Mouse (Mus musculus): Measurements from ENCODE around the gene Dgki. TPM values are rescaled to one million over a fixed set of nuclear protein-coding genes. Genes with fewer than 3 reads are reported as not detected.

The Dgki gene
- polyA plus RNA-seq, 1 experiment from 2014 or later: 0.60 TPM

DNA sequence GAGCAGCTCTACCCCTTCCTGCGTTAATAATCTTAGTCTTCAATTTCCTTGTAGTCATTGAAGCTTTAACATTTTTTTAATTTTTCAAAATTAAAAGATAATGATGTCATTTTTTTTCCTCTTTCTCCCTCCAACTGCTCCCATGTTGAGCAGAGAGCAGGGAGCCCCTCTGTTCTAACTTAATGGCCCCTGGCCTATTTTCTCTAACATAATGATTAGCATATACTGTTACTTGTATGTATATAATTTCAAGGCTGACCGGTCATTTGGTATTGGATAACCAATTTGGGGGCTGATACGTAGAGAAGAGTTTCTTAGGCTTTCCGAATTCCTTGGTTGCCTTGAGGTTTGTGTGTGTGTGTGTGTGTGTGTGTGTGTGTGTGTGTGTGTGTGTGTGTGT lies 378.0 kb downstream of the Dgki start:
- Histone ChIP-seq H3K4me3 (no peak overlapping the region), H3K27ac (no peak overlapping the region), H3K36me3 (no peaks in the 10 kb centered on the region), H3K9ac (no peak overlapping the region), H3K4me1 (no peaks in the 10 kb centered on the region), H3K27me3 (no peaks in the 10 kb centered on the region), H3K9me3 (no peaks in the 10 kb centered on the region), H3K4me2 (no peak overlapping the region)
- WGBS: 85% methylated on average over 4 of the region's 4 CpGs
- ATAC-seq (ENCODE audit: borderline replicate concordance, extremely low read depth, low FRiP score, low TSS enrichment): no peak

GRCm38 (mm10) chr6:36911586-36911985 lies 388.4 kb downstream of the Dgki start:
- H3K27ac ChIP-seq: no peak overlapping the region
- ATAC-seq (ENCODE audit: borderline replicate concordance, extremely low read depth, low FRiP score, low TSS enrichment): no peak

DNA sequence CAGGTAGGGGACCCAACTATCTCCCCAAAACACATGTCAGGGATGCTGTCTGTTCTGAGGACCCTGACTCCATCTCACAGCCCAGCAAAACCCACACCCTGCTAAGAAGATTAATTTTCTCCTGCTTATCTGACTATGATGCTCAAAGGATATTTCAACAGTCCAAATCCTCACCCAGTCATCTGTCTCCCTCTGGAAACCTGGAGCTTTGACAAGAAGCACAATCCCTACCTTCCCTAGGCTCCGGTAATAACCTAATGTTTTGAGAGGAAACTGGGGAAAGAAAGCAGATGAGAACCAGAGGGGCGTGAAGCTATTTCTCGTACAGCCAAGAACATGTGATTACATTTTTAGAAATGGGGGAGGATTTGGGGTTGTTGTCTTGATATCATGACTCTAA lies 392.8 kb downstream of the Dgki start:
- Histone ChIP-seq H3K4me2 (no peak overlapping the region), H3K9ac (no peak overlapping the region), H3K27ac (no peak overlapping the region), H3K27me3 (peaks cover 10% of the 10 kb centered on the region; the same call in 1 of the 2 replicates), H3K36me3 (no peaks in the 10 kb centered on the region), H3K4me1 (no peaks in the 10 kb centered on the region), H3K9me3 (no peaks in the 10 kb centered on the region), H3K4me3 (no peak overlapping the region)
- ATAC-seq (ENCODE audit: borderline replicate concordance, extremely low read depth, low FRiP score, low TSS enrichment): no peak
- WGBS: 77% methylated on average over 3 of the region's 3 CpGs

More at GRCm38 (mm10) chr6:36911586-36911985, 388.4 kb downstream of the Dgki start:
- Histone ChIP-seq H3K4me1 (no peaks in the 10 kb centered on the region), H3K4me2 (no peak overlapping the region), H3K36me3 (no peaks in the 10 kb centered on the region), H3K9me3 (no peaks in the 10 kb centered on the region), H3K4me3 (no peak overlapping the region), H3K27me3 (no peaks in the 10 kb centered on the region), H3K9ac (no peak overlapping the region)
- WGBS: 77% methylated on average over 6 of the region's 6 CpGs

DNA sequence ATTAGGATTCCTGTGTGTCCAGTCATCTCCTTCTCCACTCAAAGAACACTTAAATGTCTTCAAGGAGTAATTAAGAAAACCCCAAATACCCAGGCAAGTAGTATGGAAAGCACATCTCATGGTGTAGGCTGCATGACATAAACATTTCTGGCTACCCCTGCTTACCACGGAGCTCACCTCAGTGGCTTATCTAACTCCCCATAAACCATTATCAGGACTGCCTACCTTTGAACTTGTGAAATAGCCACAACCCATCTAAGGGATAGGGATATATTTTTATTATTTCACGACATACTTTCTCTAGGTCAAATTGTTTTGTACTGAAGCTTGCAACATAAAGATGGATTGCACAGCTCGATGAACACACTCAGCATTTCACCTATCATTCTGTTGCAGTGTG lies 394.0 kb downstream of the Dgki start:
- Histone ChIP-seq H3K27me3 (peaks cover 10% of the 10 kb centered on the region; the same call in 1 of the 2 replicates), H3K4me3 (no peak overlapping the region), H3K9ac (no peak overlapping the region), H3K4me2 (no peak overlapping the region), H3K4me1 (no peaks in the 10 kb centered on the region), H3K9me3 (no peaks in the 10 kb centered on the region), H3K36me3 (no peaks in the 10 kb centered on the region), H3K27ac (no peak overlapping the region)
- WGBS: 75% methylated on average over 3 of the region's 3 CpGs
- ATAC-seq (ENCODE audit: borderline replicate concordance, extremely low read depth, low FRiP score, low TSS enrichment): no peak

GRCm38 (mm10) chr6:36904911-36905310 lies 395.1 kb downstream of the Dgki start:
- 78% methylated on average over 5 of the region's 5 CpGs for WGBS
- Histone ChIP-seq H3K9ac (no peak overlapping the region), H3K4me1 (no peaks in the 10 kb centered on the region), H3K27me3 (peaks cover 10% of the 10 kb centered on the region; the same call in 1 of the 2 replicates), H3K4me3 (no peak overlapping the region), H3K36me3 (no peaks in the 10 kb centered on the region), H3K4me2 (no peak overlapping the region), H3K9me3 (no peaks in the 10 kb centered on the region), H3K27ac (no peak overlapping the region)
- ATAC-seq (ENCODE audit: borderline replicate concordance, extremely low read depth, low FRiP score, low TSS enrichment): no peak

DNA sequence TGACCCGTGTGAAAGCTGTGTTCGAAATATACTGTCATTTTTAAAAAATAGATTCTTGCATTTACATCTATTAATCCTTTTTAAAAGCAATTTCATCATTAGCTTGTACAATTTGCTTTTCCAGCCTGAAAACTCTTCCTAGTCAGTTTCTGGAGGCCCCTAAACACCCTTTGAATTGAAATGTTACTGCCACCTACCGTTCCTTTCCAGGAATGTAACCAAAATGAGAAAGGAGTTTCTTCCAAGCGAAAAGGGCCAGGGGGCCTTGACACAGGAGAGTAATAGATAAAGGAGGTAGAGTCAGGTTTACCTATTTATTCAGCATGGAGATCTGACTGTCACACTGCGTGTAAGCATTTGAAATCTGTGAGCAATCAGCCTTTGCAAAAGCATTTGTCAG lies 396.2 kb downstream of the Dgki start:
- Histone ChIP-seq H3K36me3 (no peaks in the 10 kb centered on the region), H3K27ac (no peak overlapping the region), H3K4me3 (no peak overlapping the region), H3K4me1 (no peaks in the 10 kb centered on the region), H3K9ac (no peak overlapping the region), H3K9me3 (no peaks in the 10 kb centered on the region), H3K4me2 (no peak overlapping the region), H3K27me3 (peaks cover 10% of the 10 kb centered on the region; the same call in 1 of the 2 replicates)
- 13% methylated on average over 5 of the region's 5 CpGs for WGBS
- ATAC-seq (ENCODE audit: borderline replicate concordance, extremely low read depth, low FRiP score, low TSS enrichment): no peak; the same call in 1 of the 2 replicates

GRCm38 (mm10) chr6:36903159-36903794 lies 396.7 kb downstream of the Dgki start:
- H3K4me2 ChIP-seq: no peak overlapping the region
- H3K4me3 ChIP-seq: no peak overlapping the region
- H3K27me3 ChIP-seq: peaks cover 10% of the 10 kb centered on the region; the same call in 1 of the 2 replicates
- 25% methylated on average over 8 of the region's 8 CpGs for WGBS
- no peak overlapping the region for H3K9ac ChIP-seq
- 0 out of 2 replicates have a peak, but pooled peaks cover 3% of the 10 kb centered on the region for H3K4me1 ChIP-seq
- H3K27ac ChIP-seq: no peak overlapping the region
- no peaks in the 10 kb centered on the region for H3K9me3 ChIP-seq
- no peaks in the 10 kb centered on the region for H3K36me3 ChIP-seq
- no peak for ATAC-seq (ENCODE audit: borderline replicate concordance, extremely low read depth, low FRiP score, low TSS enrichment)

DNA sequence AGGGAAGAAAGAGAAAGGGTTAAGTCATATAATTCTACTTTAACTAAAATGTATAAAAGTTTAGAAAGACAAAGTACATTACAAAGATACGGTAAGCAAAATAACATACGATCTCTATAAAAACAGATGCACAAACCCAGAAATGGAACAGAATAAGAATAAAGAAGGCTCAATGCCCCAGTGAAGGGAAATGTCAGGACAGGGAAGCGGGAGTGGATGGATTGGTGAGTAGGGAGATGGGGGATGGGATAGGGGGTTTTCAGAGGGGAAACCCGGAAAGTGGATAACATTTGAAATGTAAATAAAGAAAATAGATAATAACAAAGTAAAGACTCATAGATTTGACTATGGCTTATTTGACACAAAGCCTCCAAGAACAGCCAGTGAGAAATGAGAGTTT lies 400.1 kb downstream of the Dgki start:
- H3K4me2 ChIP-seq: no peak overlapping the region
- ATAC-seq (ENCODE audit: borderline replicate concordance, extremely low read depth, low FRiP score, low TSS enrichment): no peak
- H3K9me3 ChIP-seq: no peaks in the 10 kb centered on the region
- H3K9ac ChIP-seq: no peak overlapping the region
- no peaks in the 10 kb centered on the region for H3K36me3 ChIP-seq
- no peak overlapping the region for H3K27ac ChIP-seq
- WGBS: 74% methylated on average over 4 of the region's 4 CpGs
- H3K4me3 ChIP-seq: no peak overlapping the region
- 0 out of 2 replicates have a peak, but pooled peaks cover 12% of the 10 kb centered on the region for H3K4me1 ChIP-seq
- H3K27me3 ChIP-seq: peaks cover 10% of the 10 kb centered on the region; the same call in 1 of the 2 replicates

GRCm38 (mm10) chr6:36898412-36898811 lies 401.6 kb downstream of the Dgki start:
- Histone ChIP-seq H3K27me3 (peaks cover 10% of the 10 kb centered on the region; the same call in 1 of the 2 replicates), H3K4me2 (no peak overlapping the region), H3K36me3 (no peaks in the 10 kb centered on the region), H3K4me3 (no peak overlapping the region), H3K27ac (no peak overlapping the region), H3K9me3 (no peaks in the 10 kb centered on the region), H3K9ac (no peak overlapping the region), H3K4me1 (0 out of 2 replicates have a peak, but pooled peaks cover 12% of the 10 kb centered on the region)
- 38% methylated on average over 6 of the region's 6 CpGs for WGBS
- ATAC-seq (ENCODE audit: borderline replicate concordance, extremely low read depth, low FRiP score, low TSS enrichment): no peak

DNA sequence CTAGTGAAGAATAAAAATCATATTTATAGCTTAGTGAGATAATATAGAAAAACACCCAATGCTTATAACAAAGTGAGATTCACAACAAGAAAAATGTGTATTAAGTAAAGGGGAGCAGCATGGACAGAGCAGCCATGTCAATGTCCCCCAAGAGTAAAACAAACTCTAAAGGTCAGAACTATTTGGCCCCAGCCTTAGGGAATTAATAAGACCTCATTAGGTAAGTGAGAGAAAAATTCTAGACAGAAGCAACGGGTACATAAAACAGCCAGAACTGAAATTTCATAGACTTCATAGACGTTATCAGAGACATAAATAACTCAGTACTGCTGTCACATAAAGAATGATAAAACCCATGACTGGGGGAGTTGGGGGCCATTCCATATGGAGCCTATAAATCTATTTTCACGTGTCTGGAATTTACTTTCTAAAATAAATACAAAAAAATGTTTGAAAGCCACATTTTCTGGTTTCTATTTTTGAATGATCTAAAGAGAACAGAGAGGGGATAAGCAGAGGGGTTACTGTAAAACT lies 402.3 kb downstream of the Dgki start:
- Histone ChIP-seq H3K4me1 (0 out of 2 replicates have a peak, but pooled peaks cover 12% of the 10 kb centered on the region), H3K4me2 (no peak overlapping the region), H3K36me3 (no peaks in the 10 kb centered on the region), H3K27me3 (peaks cover 3% of the 10 kb centered on the region; the same call in 1 of the 2 replicates), H3K9me3 (no peaks in the 10 kb centered on the region), H3K4me3 (no peak overlapping the region), H3K27ac (no peak overlapping the region), H3K9ac (no peak overlapping the region)
- ATAC-seq (ENCODE audit: borderline replicate concordance, extremely low read depth, low FRiP score, low TSS enrichment): no peak
- WGBS: 36% methylated on average over 3 of the region's 3 CpGs

GRCm38 (mm10) chr6:36896656-36897055 lies 403.3 kb downstream of the Dgki start:
- ATAC-seq (ENCODE audit: borderline replicate concordance, extremely low read depth, low FRiP score, low TSS enrichment): peak; percentile 31; the same call in 1 of the 2 replicates
- no peaks in the 10 kb centered on the region for H3K9me3 ChIP-seq
- WGBS: 48% methylated on average over 2 of the region's 2 CpGs

GRCm38 (mm10) chr6:36891820-36892219 lies 408.2 kb downstream of the Dgki start:
- WGBS: 67% methylated on average over 5 of the region's 5 CpGs
- no peak overlapping the region for H3K9ac ChIP-seq
- no peak for ATAC-seq (ENCODE audit: borderline replicate concordance, extremely low read depth, low FRiP score, low TSS enrichment)
- H3K4me2 ChIP-seq: no peak overlapping the region
- no peak overlapping the region for H3K27ac ChIP-seq
- H3K27me3 ChIP-seq: no peaks in the 10 kb centered on the region
- H3K36me3 ChIP-seq: no peaks in the 10 kb centered on the region
- H3K4me1 ChIP-seq: peaks cover 11% of the 10 kb centered on the region; the same call in 1 of the 2 replicates
- no peak overlapping the region for H3K4me3 ChIP-seq
- no peaks in the 10 kb centered on the region for H3K9me3 ChIP-seq

More at GRCm38 (mm10) chr6:36896656-36897055, 403.3 kb downstream of the Dgki start:
- Histone ChIP-seq H3K4me1 (peaks cover 14% of the 10 kb centered on the region; the same call in 1 of the 2 replicates), H3K36me3 (no peaks in the 10 kb centered on the region), H3K4me3 (no peak overlapping the region), H3K9ac (no peak overlapping the region), H3K4me2 (no peak overlapping the region), H3K27me3 (no peaks in the 10 kb centered on the region), H3K27ac (no peak overlapping the region)

Data from lung, embryonic 15.5 days (tissue).